Mouse (Mus musculus) natural killer cell, adult 2 months (primary cell): ENCODE measurements around the gene Pole3.
A peak's percentile ranks its signal among the peaks of the same experiment; 100 is the strongest.

Experiments used
- DNase-seq, 2 experiments: peaks; one replicate each; pipeline ENCODE4 v3.0.0; 2022; ENCODE audit warnings: low spot score in 2 of 2

Gene Pole3

GRCm38 (mm10) chr4:62518416-62519121 lies 6.3 kb downstream of the Pole3 start:
- peak in 1 of 2 experiments; percentile 11 for DNase-seq

- DNase-seq = peak in 1 of 2 experiments; percentile 31
Measured at GRCm38 (mm10) chr4:62517538-62518415, 7.1 kb downstream of the Pole3 start.

- DNase-seq = no peak
Measured at GRCm38 (mm10) chr4:62517046-62517445, 7.8 kb downstream of the Pole3 start.

- no peak for DNase-seq
Measured at GRCm38 (mm10) chr4:62516579-62516978, 8.3 kb downstream of the Pole3 start.

GRCm38 (mm10) chr4:62516079-62516478 lies 8.8 kb downstream of the Pole3 start:
- no peak for DNase-seq

- no peak for DNase-seq
Measured at GRCm38 (mm10) chr4:62515490-62515889, 9.4 kb downstream of the Pole3 start.

GRCm38 (mm10) chr4:62514995-62515394 lies 9.9 kb downstream of the Pole3 start:
- DNase-seq = no peak

- DNase-seq = no peak
Measured at GRCm38 (mm10) chr4:62513998-62514506, 10.8 kb downstream of the Pole3 start.

- no peak for DNase-seq
Measured at GRCm38 (mm10) chr4:62509946-62510345, 14.9 kb downstream of the Pole3 start.

- DNase-seq = no peak
Measured at GRCm38 (mm10) chr4:62508839-62509238, 16.0 kb downstream of the Pole3 start.

- peak; percentile 36 to 51 for DNase-seq
Measured at GRCm38 (mm10) chr4:62506798-62507197, 18.1 kb downstream of the Pole3 start.

GRCm38 (mm10) chr4:62505991-62506390 lies 18.9 kb downstream of the Pole3 start:
- DNase-seq = no peak

GRCm38 (mm10) chr4:62503374-62503970 lies 21.4 kb downstream of the Pole3 start, which contains the start of gene Hdhd3:
Gene Hdhd3, minus strand, starts transcription at chr4:62503467.
- no peak for DNase-seq

GRCm38 (mm10) chr4:62502969-62503368 lies 21.9 kb downstream of the Pole3 start:
- DNase-seq = no peak

- DNase-seq = peak; percentile 69 to 70
Measured at GRCm38 (mm10) chr4:62501964-62502732, 22.7 kb downstream of the Pole3 start.

- no peak for DNase-seq
Measured at GRCm38 (mm10) chr4:62501534-62501933, 23.3 kb downstream of the Pole3 start.

GRCm38 (mm10) chr4:62500799-62501198 lies 24.1 kb downstream of the Pole3 start:
- no peak for DNase-seq

GRCm38 (mm10) chr4:62496815-62497214 lies 28.1 kb downstream of the Pole3 start:
- no peak for DNase-seq

- no peak for DNase-seq
Measured at GRCm38 (mm10) chr4:62495946-62496345, 28.9 kb downstream of the Pole3 start.

- DNase-seq = no peak
Measured at GRCm38 (mm10) chr4:62494230-62494629, 30.6 kb downstream of the Pole3 start.

- no peak for DNase-seq
Measured at GRCm38 (mm10) chr4:62492682-62493081, 32.2 kb downstream of the Pole3 start.
